Mouse (Mus musculus): ENCODE results near the gene Kcne3. TPM values are rescaled to one million over a fixed set of nuclear protein-coding genes. Genes with fewer than 3 reads are reported as not detected.

The Kcne3 gene
- polyA plus RNA-seq, 3 experiments from 2014 or later = not detected

Other genes with a start within 250 kb of the Kcne3 start
- 10 to 100 TPM in 1 of 3 experiments, 1 to 10 TPM in 2; 5.3 to 10.6 (median 8.4) TPM for gene Rnf169, start 196.1 kb upstream of the Kcne3 start, polyA plus RNA-seq (2017; shearing (Covaris generic))
- gene Chrdl2, start 170.3 kb upstream of the Kcne3 start, polyA plus RNA-seq (2017; shearing (Covaris generic)) = not detected
- gene Pold3, start 54.9 kb upstream of the Kcne3 start, polyA plus RNA-seq (2017; shearing (Covaris generic)) = 10 to 100 TPM; 41.8 to 67.3 (median 45.6) TPM
- gene Lipt2, start 17.2 kb upstream of the Kcne3 start, polyA plus RNA-seq (2017; shearing (Covaris generic)) = under 1 TPM in 2 of 3 experiments, not detected in 1; 0.21 to 0.82 TPM
- 1 to 10 TPM; 4.4 to 5.8 (median 4.8) TPM for gene Pgm2l1, start 50.9 kb downstream of the Kcne3 start, polyA plus RNA-seq (2017; shearing (Covaris generic))
- gene P4ha3, start 109.0 kb downstream of the Kcne3 start, polyA plus RNA-seq (2017; shearing (Covaris generic)) = under 1 TPM in 1 of 3 experiments, not detected in 2; 0.26 TPM
- gene C2cd3, start 195.7 kb downstream of the Kcne3 start, polyA plus RNA-seq (2017; shearing (Covaris generic)) = 10 to 100 TPM; 32.1 to 38.2 (median 36.9) TPM
- gene Ppme1, start 195.8 kb downstream of the Kcne3 start, polyA plus RNA-seq (2017; shearing (Covaris generic)) = 10 to 100 TPM; 19.5 to 23.9 (median 22.9) TPM

Measured in inflammation-experienced regulatory T-cells, adult 6 months (primary cell).